Mouse (Mus musculus) liver, embryonic 12.5 days (tissue): ENCODE results near the gene Eif2b3. TPM values are rescaled to one million over a fixed set of nuclear protein-coding genes. Genes with fewer than 3 reads are reported as not detected.
A peak's percentile ranks its signal among the peaks of the same experiment; 100 is the strongest.

Source experiments
- ATAC-seq: fragments of 200-750 bp; cut with Nextera tagmentation; 2 replicates; pipeline ENCODE4 v1.8.0; 2017; ENCODE audit warnings: moderate number of reproducible peaks, mild to moderate bottlenecking, moderate library complexity
- H3K27ac ChIP-seq: fragments of 300-500 bp; sonication (generic); 2 replicates; pipeline ENCODE4 v1.5.1; 2016; ENCODE audit warnings: mild to moderate bottlenecking
- H3K27me3 ChIP-seq: fragments of 300-500 bp; sonication (generic); replicated peaks from 2 replicates; pipeline ENCODE4 v1.6.1; 2016; ENCODE audit warnings: mild to moderate bottlenecking, moderate library complexity
- H3K36me3 ChIP-seq: fragments of 300-500 bp; sonication (generic); 2 replicates; pipeline ENCODE4 v1.6.1; 2016; ENCODE audit warnings: mild to moderate bottlenecking, moderate library complexity
- H3K4me1 ChIP-seq: fragments of 300-500 bp; sonication (generic); 2 replicates; pipeline ENCODE4 v1.6.1; 2016
- H3K4me2 ChIP-seq: fragments of 300-500 bp; sonication (generic); 2 replicates; pipeline ENCODE4 v1.6.1; 2016; ENCODE audit warnings: mild to moderate bottlenecking, moderate library complexity
- H3K4me3 ChIP-seq: fragments of 300-500 bp; sonication (generic); 2 replicates; pipeline ENCODE4 v1.5.1; 2016; ENCODE audit warnings: mild to moderate bottlenecking, moderate library complexity
- H3K9ac ChIP-seq: fragments of 300-500 bp; sonication (generic); 2 replicates; pipeline ENCODE4 v1.6.1; 2016; ENCODE audit warnings: mild to moderate bottlenecking, moderate library complexity
- H3K9me3 ChIP-seq: fragments of 300-500 bp; sonication (generic); replicated peaks from 2 replicates; pipeline ENCODE4 v1.6.1; 2016; ENCODE audit warnings: mild to moderate bottlenecking, moderate library complexity
- WGBS: fragments of 180-500 bp; shearing (Covaris S2); methylation state at CpG from one replicate; pipeline ENCODE4 v1.1.7; 2016; ENCODE audit not compliant: insufficient replicate concordance; 5-methylcytosine and 5-hydroxymethylcytosine counted together
- polyA plus RNA-seq: library from polyadenylated mRNA; unstranded; fragments of >200 nt; fragmentation: Nextera tagmentation; extraction: Ambion mirVana; gene quantifications from 2 replicates; pipeline ENCODE4 v1.2.1, GENCODE M21; 2016

Eif2b3 gene
- polyA plus RNA-seq, 1 experiment from 2014 or later, result 55.2 TPM

DNA sequence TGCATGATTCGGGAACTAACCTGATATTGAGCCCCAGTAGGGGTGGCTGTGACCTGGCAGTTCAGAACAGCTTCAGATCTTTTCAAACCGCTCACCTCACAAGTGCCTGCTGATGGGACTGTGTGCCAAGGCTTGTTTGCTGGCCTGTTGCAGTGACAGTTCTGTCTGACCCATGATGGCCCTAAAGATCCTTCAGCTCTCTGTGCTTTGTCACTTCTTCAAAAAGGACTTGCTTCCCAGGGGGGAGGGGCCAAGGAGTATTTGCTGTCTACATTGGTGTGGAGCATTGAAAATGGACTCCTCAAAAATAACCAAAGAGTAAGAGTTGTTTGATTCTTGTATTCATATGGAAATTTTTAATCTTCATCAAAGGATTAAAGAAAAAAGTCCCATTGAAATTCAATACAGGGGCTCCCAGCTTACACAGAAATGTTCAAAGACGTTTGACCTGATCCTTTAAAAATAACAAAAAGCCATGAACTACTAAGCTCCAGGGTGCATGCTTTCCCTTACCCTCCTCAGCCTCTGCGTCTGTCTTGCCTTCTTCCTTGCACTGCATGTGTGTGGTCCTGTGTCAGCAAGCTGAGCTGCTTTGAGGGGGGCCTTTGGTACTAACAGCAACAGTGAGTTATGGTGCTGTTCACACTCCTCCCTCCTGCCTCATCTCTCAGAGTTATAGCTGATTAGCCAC lies 43.6 kb downstream of the Eif2b3 start:
- Histone ChIP-seq H3K4me3 (no peak overlapping the region), H3K36me3 (peaks cover 89% of the 10 kb centered on the region), H3K9me3 (no peaks in the 10 kb centered on the region), H3K4me2 (no peak overlapping the region), H3K9ac (0 out of 2 replicates have a peak overlapping the region, but pooled peaks have one; percentile 17), H3K27me3 (no peaks in the 10 kb centered on the region), H3K4me1 (peaks cover 16% of the 10 kb centered on the region), H3K27ac (0 out of 2 replicates have a peak overlapping the region, but pooled peaks have one; percentile 12)
- no peak for ATAC-seq
- WGBS, result 88% methylated on average over 4 of the region's 4 CpGs

DNA sequence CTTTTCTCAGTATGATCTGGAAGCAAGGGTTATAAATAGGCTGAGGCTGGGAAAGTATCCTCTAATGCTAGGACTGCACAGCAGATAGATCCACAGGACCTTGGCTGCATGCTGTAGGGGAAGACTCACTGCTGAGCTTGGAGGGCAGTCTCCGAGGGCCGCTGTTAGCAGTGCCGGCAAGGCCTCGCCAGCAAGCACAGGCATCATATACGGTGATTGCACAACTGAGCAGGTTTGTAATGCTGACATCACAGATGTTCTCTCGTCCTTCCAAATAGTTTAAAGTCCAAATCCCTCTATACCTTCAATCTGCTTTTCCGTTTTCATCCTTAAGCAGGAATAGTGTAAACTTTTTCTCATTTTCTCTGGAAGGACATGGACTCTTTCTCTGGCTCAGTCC lies 48.8 kb downstream of the Eif2b3 start:
- 80% methylated on average over 7 of the region's 7 CpGs for WGBS
- H3K27me3 ChIP-seq, result no peaks in the 10 kb centered on the region
- no peak overlapping the region for H3K27ac ChIP-seq
- no peaks in the 10 kb centered on the region for H3K9me3 ChIP-seq
- H3K4me2 ChIP-seq, result no peak overlapping the region
- ATAC-seq, result no peak
- peaks cover 98% of the 10 kb centered on the region for H3K36me3 ChIP-seq
- no peak overlapping the region for H3K9ac ChIP-seq
- H3K4me1 ChIP-seq, result peaks cover 19% of the 10 kb centered on the region
- no peak overlapping the region for H3K4me3 ChIP-seq

DNA sequence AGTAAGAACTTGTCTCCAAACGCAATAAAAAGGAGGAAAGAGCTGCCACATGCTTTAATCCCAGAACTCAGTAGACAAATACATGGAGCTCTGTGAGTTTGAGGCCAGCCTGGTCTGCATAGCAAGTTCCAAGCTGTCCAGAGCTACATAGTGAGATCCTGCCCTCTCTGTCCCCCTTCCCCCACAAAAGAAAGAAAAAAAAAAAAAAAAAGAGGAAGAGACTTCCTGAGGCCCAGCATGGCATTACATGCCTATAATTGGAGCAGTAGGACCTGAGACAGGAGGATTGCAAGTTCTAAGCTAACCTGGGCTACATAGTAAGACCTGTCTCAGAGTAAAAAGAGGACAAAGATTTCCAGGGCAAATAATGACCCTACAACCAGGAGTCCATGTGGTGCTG lies 50.4 kb downstream of the Eif2b3 start:
- H3K4me1 ChIP-seq, result peaks cover 19% of the 10 kb centered on the region
- WGBS, result 71% methylated on average over 1 of the region's 1 CpGs
- peaks cover 97% of the 10 kb centered on the region for H3K36me3 ChIP-seq
- no peak for ATAC-seq
- H3K27me3 ChIP-seq, result no peaks in the 10 kb centered on the region
- no peak overlapping the region for H3K4me3 ChIP-seq
- peak overlapping the region; percentile 32; the same call in 1 of the 2 replicates for H3K27ac ChIP-seq
- no peak overlapping the region for H3K4me2 ChIP-seq
- H3K9me3 ChIP-seq, result no peaks in the 10 kb centered on the region
- no peak overlapping the region for H3K9ac ChIP-seq

DNA sequence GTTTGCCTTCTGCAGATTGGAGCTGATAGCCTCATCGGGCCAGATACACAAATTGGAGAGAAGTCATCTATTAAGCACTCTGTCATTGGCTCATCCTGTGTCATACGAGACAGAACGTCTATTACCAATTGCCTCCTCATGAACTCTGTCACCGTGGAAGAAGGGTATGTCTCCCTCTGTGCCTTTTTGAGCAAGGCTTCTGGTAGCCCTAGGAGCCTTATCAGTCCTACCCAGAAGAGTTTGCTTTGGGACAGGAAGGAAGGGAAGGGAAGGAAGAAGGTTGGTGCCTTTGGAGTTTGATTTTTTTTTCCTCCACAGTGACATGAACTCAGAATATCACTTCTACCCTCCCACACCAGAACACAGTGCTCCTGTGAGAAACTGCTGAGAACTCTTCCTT lies 51.4 kb downstream of the Eif2b3 start:
- Histone ChIP-seq H3K4me3 (no peak overlapping the region), H3K36me3 (peaks cover 97% of the 10 kb centered on the region), H3K4me1 (peaks cover 19% of the 10 kb centered on the region), H3K9me3 (no peaks in the 10 kb centered on the region), H3K4me2 (no peak overlapping the region), H3K27ac (peak overlapping the region; percentile 17), H3K27me3 (no peaks in the 10 kb centered on the region), H3K9ac (no peak overlapping the region)
- WGBS, result 26% methylated on average over 4 of the region's 4 CpGs
- peak; percentile 73 for ATAC-seq

DNA sequence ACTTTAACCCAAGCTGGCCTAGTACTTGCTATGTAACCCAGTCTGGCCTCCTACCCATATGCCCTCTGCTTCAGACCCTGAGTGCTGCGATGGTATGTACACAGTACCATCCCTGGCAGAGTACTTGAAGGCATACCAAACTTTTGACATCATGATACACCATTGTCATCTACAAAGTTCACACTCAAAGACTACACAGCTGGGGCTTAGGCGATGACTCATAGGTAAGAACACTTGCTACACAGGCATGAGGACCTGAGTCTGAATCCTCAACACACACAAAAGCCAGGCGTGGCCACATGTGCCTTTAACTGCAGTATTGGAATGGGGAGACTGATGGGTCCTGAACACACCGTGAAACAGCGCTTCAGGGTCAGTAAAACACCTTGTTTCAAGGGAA lies 52.0 kb downstream of the Eif2b3 start:
- H3K4me1 ChIP-seq, result peaks cover 19% of the 10 kb centered on the region
- peaks cover 92% of the 10 kb centered on the region for H3K36me3 ChIP-seq
- H3K9ac ChIP-seq, result no peak overlapping the region
- ATAC-seq, result no peak
- no peaks in the 10 kb centered on the region for H3K9me3 ChIP-seq
- no peaks in the 10 kb centered on the region for H3K27me3 ChIP-seq
- H3K4me2 ChIP-seq, result no peak overlapping the region
- WGBS, result 91% methylated on average over 5 of the region's 5 CpGs
- H3K4me3 ChIP-seq, result no peak overlapping the region
- peak overlapping the region; percentile 17 for H3K27ac ChIP-seq

DNA sequence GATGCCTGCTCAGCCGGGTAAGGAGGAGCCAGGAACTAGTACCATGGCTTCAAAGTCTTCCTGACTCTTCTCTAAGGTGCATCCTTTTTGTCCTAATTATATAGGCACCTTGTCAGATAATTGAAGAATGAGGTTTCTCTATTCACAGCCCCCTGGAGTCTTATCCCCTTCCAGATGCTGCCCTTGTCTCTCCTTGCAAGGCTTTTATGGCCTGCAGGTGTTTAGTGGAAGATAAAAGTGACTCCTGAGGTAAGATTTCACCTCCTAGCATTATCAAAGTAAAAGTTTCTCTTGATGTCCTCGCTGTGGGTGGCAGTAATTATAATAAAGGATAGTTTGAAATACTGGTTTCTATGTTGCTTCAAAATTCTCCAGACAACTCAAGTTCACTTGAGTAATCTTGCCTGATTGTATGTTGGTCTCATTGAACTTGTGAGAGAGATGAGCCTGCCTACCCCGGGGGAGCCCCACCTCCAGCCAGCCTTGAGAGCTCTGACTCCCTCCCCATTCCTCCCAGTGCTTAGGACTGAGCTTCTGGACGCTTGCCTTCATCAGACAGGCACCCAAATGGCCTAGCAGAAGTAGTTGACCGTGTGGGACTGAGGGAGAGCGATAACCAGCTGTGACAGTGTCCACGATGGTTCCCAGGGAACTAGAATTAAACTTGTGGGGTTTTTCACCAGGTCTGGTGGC lies 68.9 kb downstream of the Eif2b3 start:
- 72% methylated on average over 7 of the region's 7 CpGs for WGBS
- no peaks in the 10 kb centered on the region for H3K27me3 ChIP-seq
- H3K4me2 ChIP-seq, result peak overlapping the region; percentile 17; the same call in 1 of the 2 replicates
- peak; percentile 38; the same call in 1 of the 2 replicates for ATAC-seq
- peaks cover 58% of the 10 kb centered on the region for H3K4me1 ChIP-seq
- peaks cover 38% of the 10 kb centered on the region for H3K36me3 ChIP-seq
- H3K9ac ChIP-seq, result peak overlapping the region; percentile 52; the same call in 1 of the 2 replicates
- no peak overlapping the region for H3K4me3 ChIP-seq
- H3K27ac ChIP-seq, result peak overlapping the region; percentile 85
- no peaks in the 10 kb centered on the region for H3K9me3 ChIP-seq

DNA sequence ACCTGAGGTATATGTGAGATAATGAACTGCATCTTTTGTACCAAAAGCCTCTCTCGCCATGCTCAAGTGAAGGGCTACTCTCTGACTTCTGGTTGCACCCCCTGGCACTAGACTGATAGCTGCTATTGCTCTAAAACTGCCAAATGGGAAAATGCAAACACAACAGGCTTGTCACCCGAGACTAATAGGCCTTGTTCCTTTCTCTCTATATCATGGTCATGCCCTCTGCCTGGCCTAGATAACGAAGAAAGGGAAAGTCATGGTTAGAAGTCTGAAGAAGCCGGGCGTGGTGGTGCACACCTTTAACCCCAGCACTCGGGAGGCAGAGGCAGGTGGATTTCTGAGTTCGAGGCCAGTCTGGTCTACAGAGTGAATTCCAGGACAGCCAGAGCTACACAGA lies 71.4 kb downstream of the Eif2b3 start:
- Histone ChIP-seq H3K4me1 (peaks cover 54% of the 10 kb centered on the region), H3K36me3 (peaks cover 22% of the 10 kb centered on the region), H3K27ac (peak overlapping the region; percentile 85), H3K4me2 (peak overlapping the region; percentile 40), H3K9me3 (no peaks in the 10 kb centered on the region), H3K27me3 (peaks cover 17% of the 10 kb centered on the region), H3K9ac (peak overlapping the region; percentile 36; the same call in 1 of the 2 replicates), H3K4me3 (no peak overlapping the region)
- 22% methylated on average over 7 of the region's 7 CpGs for WGBS
- peak; percentile 90 for ATAC-seq

DNA sequence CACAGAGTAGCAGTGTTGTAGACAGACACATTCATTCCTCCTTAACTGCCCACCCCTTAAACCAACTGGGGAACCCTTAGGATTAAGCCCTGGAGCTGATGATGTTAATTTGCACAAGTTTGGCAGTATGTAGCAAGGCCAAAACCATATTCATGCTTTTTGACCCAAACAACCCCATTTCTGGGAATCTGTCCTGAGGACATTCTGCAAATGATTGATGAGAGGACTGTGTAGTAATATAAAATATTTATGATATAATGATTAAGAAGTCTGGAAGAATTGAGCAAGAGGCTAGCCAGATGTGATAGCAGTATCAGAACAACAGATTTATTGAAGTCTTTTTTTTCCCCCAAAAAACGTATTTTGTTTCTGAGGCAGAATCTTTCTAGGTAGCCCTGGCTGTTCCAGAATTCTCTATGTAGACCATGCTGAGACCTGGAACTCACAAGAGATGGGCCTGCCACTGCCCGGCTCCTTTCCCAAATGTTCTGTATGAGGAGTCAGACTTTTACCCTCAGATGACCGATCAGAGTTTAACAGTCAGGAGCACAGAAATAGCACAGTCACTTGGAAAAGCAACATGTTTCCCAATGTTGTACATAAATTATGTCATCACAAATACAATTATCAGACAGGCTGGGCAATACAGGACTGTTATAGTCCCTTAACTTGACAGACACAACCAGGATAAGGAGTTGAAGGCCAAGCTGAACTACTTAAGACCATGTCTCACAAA lies 75.6 kb downstream of the Eif2b3 start:
- H3K4me2 ChIP-seq, result no peak overlapping the region

DNA sequence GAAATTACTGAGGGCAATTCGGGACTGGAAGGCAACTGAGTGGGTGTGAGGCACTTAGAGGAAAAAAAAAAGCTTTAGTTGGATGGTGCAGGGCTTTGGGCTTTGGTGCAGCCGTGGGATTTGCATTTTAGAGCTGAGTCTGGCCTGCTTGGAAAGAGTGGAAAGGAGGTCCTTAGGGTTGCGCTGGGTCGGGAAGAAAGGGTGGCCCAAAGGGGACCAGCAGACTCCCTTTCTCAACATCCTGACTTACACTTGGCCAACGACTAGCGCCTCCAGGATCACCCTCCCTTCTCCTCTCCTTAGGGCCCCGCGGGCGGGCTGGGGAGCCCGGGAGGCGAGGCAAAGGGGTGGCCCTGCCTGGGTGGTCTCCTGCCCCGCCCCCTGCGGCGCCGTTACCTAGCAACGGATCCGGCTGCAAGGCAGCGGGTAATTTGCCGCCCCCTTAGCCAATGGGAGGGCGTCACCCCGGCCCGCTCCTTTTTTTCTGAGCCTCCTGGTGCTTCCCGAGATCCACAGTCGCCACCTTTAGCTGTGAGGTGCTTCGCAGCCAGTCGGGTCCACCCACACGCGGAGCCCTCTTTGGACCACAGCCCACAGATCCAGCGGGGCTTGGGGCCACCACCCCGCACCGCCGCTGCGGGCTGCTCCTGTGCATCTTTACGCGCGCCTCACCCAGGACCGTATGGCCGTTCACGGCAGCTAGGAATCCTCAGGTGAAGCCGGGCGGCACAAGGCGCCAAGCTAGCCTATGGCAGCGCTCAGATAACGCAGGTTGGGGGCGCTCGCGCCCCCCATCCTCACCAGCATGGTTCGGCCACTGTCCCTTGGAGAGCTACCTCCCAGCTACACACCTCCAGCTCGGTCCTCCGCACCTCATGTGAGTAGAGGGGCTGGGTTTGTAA lies 76.6 kb downstream of the Eif2b3 start, which contains the start of gene Ptch2:
Gene Ptch2, plus strand, starts transcription at position 525 of the 902 bp plus-strand sequence.
- peak; percentile 37; the same call in 1 of the 2 replicates for ATAC-seq
- no peak within 1 kb of the TSS for H3K27ac ChIP-seq
- H3K4me3 ChIP-seq, result peak within 1 kb of the TSS; percentile 58

More for the DNA sequence above, 75.6 kb downstream of the Eif2b3 start:
- WGBS, result 70% methylated on average over 3 of the region's 3 CpGs
- H3K36me3 ChIP-seq, result no peaks in the 10 kb centered on the region
- H3K4me3 ChIP-seq, result no peak overlapping the region
- ATAC-seq, result no peak
- no peak overlapping the region for H3K27ac ChIP-seq
- no peaks in the 10 kb centered on the region for H3K9me3 ChIP-seq
- peaks cover 46% of the 10 kb centered on the region for H3K27me3 ChIP-seq
- peaks cover 32% of the 10 kb centered on the region for H3K4me1 ChIP-seq
- no peak overlapping the region for H3K9ac ChIP-seq

DNA sequence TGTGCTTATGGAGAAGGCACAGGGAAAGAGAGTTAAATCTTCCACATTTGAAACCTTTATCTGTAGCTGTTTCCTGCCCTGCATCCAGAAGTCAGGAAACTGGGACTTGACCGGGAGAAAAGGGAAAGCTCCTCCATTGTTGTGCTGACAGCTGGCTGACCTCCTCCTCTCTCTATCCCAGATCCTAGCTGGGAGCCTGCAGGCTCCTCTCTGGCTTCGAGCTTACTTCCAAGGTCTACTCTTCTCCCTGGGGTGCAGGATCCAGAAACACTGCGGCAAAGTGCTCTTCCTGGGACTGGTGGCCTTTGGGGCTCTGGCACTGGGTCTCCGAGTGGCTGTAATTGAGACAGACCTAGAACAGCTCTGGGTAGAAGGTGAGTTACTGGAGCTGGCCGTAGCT lies 77.5 kb downstream of the Eif2b3 start:
- no peak overlapping the region for H3K27ac ChIP-seq
- no peak overlapping the region for H3K9ac ChIP-seq
- H3K27me3 ChIP-seq, result peaks cover 51% of the 10 kb centered on the region
- 21% methylated on average over 5 of the region's 5 CpGs for WGBS
- H3K36me3 ChIP-seq, result no peaks in the 10 kb centered on the region
- H3K4me1 ChIP-seq, result peaks cover 16% of the 10 kb centered on the region
- H3K4me2 ChIP-seq, result peak overlapping the region; percentile 83
- ATAC-seq, result no peak
- H3K4me3 ChIP-seq, result peak overlapping the region; percentile 58
- H3K9me3 ChIP-seq, result no peaks in the 10 kb centered on the region

More for the DNA sequence above, 76.6 kb downstream of the Eif2b3 start, which contains the start of gene Ptch2:
- Histone ChIP-seq H3K4me2 (peak within 1 kb of the TSS; percentile 83), H3K9ac (peak within 1 kb of the TSS; percentile 56), H3K4me1 (peaks cover 22% of the 10 kb centered on the region), H3K27me3 (peaks cover 51% of the 10 kb centered on the region), H3K36me3 (no peaks in the 10 kb centered on the region), H3K9me3 (no peaks in the 10 kb centered on the region)
- WGBS, result 2% methylated on average over 50 of the region's 50 CpGs
